Comparison of ENCODE assay signal across 23 mouse cellular contexts in the genomic region with DNA sequence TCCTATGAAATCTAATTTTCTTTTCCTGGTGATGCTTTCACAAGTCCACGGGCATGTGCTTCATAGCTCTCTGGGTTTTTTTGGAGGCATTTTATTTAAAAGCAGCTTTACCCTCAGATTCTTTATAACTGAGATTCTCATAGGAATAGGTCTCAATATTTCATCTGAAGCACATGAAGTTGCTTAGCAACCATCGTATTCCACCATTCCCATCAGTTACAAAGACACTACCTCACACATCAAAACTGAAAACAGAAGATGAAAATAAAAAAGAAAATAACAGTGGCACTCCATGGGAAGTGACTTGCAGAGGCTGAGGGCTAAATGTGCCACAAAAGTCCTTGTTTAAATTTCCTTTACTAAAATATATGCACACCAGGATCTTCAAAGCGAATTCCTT.
DNase-seq lines count a peak whose midpoint lies in the region; ATAC-seq lines count a peak whose summit lies in the region.
"Had no signal": no experiment of that assay in that cellular context is flagged by ENCODE, and none has a peak within 500 bp of the region (broad histone marks: within the 10 kb centered on the region; RNA-seq: fewer than 3 reads in every experiment).

No protein-coding gene starts in this region.

- WGBS in forebrain, embryonic 14.5 days, result 85% methylated on average over 3 of the region's 3 CpGs
- 91% methylated on average over 3 of the region's 3 CpGs for WGBS in forebrain, embryonic 10.5 days
- WGBS in midbrain, embryonic 14.5 days, result 64% methylated on average over 3 of the region's 3 CpGs
- WGBS in midbrain, embryonic 11.5 days, result 90% methylated on average over 3 of the region's 3 CpGs

- ATAC-seq in forebrain, embryonic 14.5 days, result no peak
- ATAC-seq in midbrain, embryonic 14.5 days (ENCODE audit: low FRiP score, low TSS enrichment), result no peak
- ATAC-seq in midbrain, embryonic 11.5 days (ENCODE audit: low FRiP score), result no peak
- ATAC-seq: activated CD4-positive, CD25-positive, alpha-beta regulatory T cell, adult 4 months; forebrain, embryonic 16.5 days; hindbrain, embryonic 16.5 days; inflammation-experienced regulatory T-cells, adult 6 months; intestine, embryonic 16.5 days had no signal

- no peaks in the 10 kb centered on the region for H3K36me3 ChIP-seq in forebrain, embryonic 14.5 days (ENCODE audit: control insufficient read depth, insufficient read depth, low read length)
- no peaks in the 10 kb centered on the region for H3K36me3 ChIP-seq in forebrain, embryonic 10.5 days (replicated peaks)
- no peaks in the 10 kb centered on the region for H3K36me3 ChIP-seq in midbrain, embryonic 14.5 days (ENCODE audit: control insufficient read depth, insufficient read depth, low read length)
- H3K36me3 ChIP-seq in midbrain, embryonic 11.5 days (ENCODE audit: control insufficient read depth, insufficient read depth, low read length), result no peaks in the 10 kb centered on the region
- H3K36me3 ChIP-seq: hindbrain, embryonic 13.5 days had no signal

- H3K9ac ChIP-seq in forebrain, embryonic 14.5 days (ENCODE audit: low read length), result no peak overlapping the region
- no peak overlapping the region for H3K9ac ChIP-seq in midbrain, embryonic 14.5 days (replicated peaks; ENCODE audit: low read length)
- H3K9ac ChIP-seq in midbrain, embryonic 11.5 days (ENCODE audit: low read length), result no peak overlapping the region
- H3K9ac ChIP-seq: hindbrain, embryonic 13.5 days had no signal

- DNase-seq in forebrain, embryonic 14.5 days (ENCODE audit: low spot score), result peak; percentile 38
- DNase-seq in forebrain, embryonic 10.5 days (ENCODE audit: extremely low spot score, low spot score), result no peak
- DNase-seq in midbrain, embryonic 14.5 days, result peak; percentile 63
- DNase-seq in midbrain, embryonic 11.5 days (ENCODE audit: low spot score, missing footprints), result no peak
- DNase-seq in brain, adult 2 months (ENCODE audit: low read depth, low spot score), result peak; percentile 7
- DNase-seq in embryo, embryonic 9.5 days (ENCODE audit: extremely low spot score), result no peak
- DNase-seq: adrenal gland, adult 8-10 months; adrenal gland, postnatal 36 days; cerebellum, adult 11-12 months; cerebellum, adult 8-10 months; cerebellum, postnatal 10 days; cerebellum, postnatal 36 days; embryo, embryonic 11 days; gastrocnemius, adult 2 months; gastrocnemius, postnatal 14 days; heart, adult 11 months had no signal

- no peak overlapping the region for H3K4me2 ChIP-seq in forebrain, embryonic 14.5 days (ENCODE audit: low read length)
- no peak overlapping the region for H3K4me2 ChIP-seq in midbrain, embryonic 14.5 days (ENCODE audit: low read length)
- no peak overlapping the region for H3K4me2 ChIP-seq in midbrain, embryonic 11.5 days
- H3K4me2 ChIP-seq: heart, embryonic 11.5 days; hindbrain, embryonic 13.5 days had no signal

- no peaks in the 10 kb centered on the region for H3K9me3 ChIP-seq in forebrain, embryonic 14.5 days (replicated peaks; ENCODE audit: control insufficient read depth, low read length)
- no peaks in the 10 kb centered on the region for H3K9me3 ChIP-seq in forebrain, embryonic 10.5 days
- H3K9me3 ChIP-seq in midbrain, embryonic 14.5 days (ENCODE audit: control insufficient read depth, low read length), result no peaks in the 10 kb centered on the region
- H3K9me3 ChIP-seq in midbrain, embryonic 11.5 days (ENCODE audit: control insufficient read depth, low read length), result no peaks in the 10 kb centered on the region
- H3K9me3 ChIP-seq: hindbrain, embryonic 13.5 days had no signal

- H3K27me3 ChIP-seq in forebrain, embryonic 14.5 days (replicated peaks; ENCODE audit: control insufficient read depth, insufficient read depth, low read length), result no peaks in the 10 kb centered on the region
- H3K27me3 ChIP-seq in forebrain, embryonic 10.5 days (ENCODE audit: poor library complexity, severe bottlenecking), result no peaks in the 10 kb centered on the region
- no peaks in the 10 kb centered on the region for H3K27me3 ChIP-seq in midbrain, embryonic 14.5 days (ENCODE audit: control insufficient read depth, insufficient read depth, low read length)
- no peaks in the 10 kb centered on the region for H3K27me3 ChIP-seq in midbrain, embryonic 11.5 days (ENCODE audit: control insufficient read depth, insufficient read depth, low read length)
- H3K27me3 ChIP-seq: hindbrain, embryonic 13.5 days had no signal

- no peak overlapping the region for H3K4me3 ChIP-seq in forebrain, embryonic 14.5 days (ENCODE audit: low read depth, low read length)
- H3K4me3 ChIP-seq in forebrain, embryonic 10.5 days, result no peak overlapping the region
- no peak overlapping the region for H3K4me3 ChIP-seq in midbrain, embryonic 14.5 days (replicated peaks; ENCODE audit: low read depth, low read length)
- no peak overlapping the region for H3K4me3 ChIP-seq in midbrain, embryonic 11.5 days (ENCODE audit: low read depth, low read length)
- H3K4me3 ChIP-seq: gastrocnemius, adult 2 months; hindbrain, embryonic 13.5 days had no signal

- H3K27ac ChIP-seq in forebrain, embryonic 14.5 days (ENCODE audit: low read depth, low read length), result no peak overlapping the region
- H3K27ac ChIP-seq in forebrain, embryonic 10.5 days, result no peak overlapping the region
- no peak overlapping the region for H3K27ac ChIP-seq in midbrain, embryonic 14.5 days (replicated peaks; ENCODE audit: low read depth, low read length)
- no peak overlapping the region for H3K27ac ChIP-seq in midbrain, embryonic 11.5 days (ENCODE audit: low read depth, low read length)
- H3K27ac ChIP-seq: gastrocnemius, adult 2 months; hindbrain, embryonic 13.5 days had no signal

- no peaks in the 10 kb centered on the region for H3K4me1 ChIP-seq in forebrain, embryonic 14.5 days (ENCODE audit: control insufficient read depth, insufficient read depth, low read length)
- H3K4me1 ChIP-seq in forebrain, embryonic 10.5 days, result no peaks in the 10 kb centered on the region
- no peaks in the 10 kb centered on the region for H3K4me1 ChIP-seq in midbrain, embryonic 14.5 days (ENCODE audit: control insufficient read depth, insufficient read depth, low read length)
- H3K4me1 ChIP-seq in midbrain, embryonic 11.5 days (ENCODE audit: control insufficient read depth, insufficient read depth, low read length), result no peaks in the 10 kb centered on the region
- H3K4me1 ChIP-seq: hindbrain, embryonic 13.5 days had no signal

Comparison
In these comparisons a context has a peak if more than half of its experiments do, and no peak if none do; other contexts are left out.
1. DNase-seq: peak in forebrain, embryonic 14.5 days (single experiment), midbrain, embryonic 14.5 days (single experiment) and brain, adult 2 months (single experiment); none in forebrain, embryonic 10.5 days (single experiment), midbrain, embryonic 11.5 days (single experiment) and embryo, embryonic 9.5 days (single experiment).